Mouse (Mus musculus): ENCODE results near the gene Rexo1. TPM values are rescaled to one million over a fixed set of nuclear protein-coding genes. Genes with fewer than 3 reads are reported as not detected.

Gene Rexo1
- polyA plus RNA-seq, 1 experiment from 2014 or later, result 25.8 TPM

DNA sequence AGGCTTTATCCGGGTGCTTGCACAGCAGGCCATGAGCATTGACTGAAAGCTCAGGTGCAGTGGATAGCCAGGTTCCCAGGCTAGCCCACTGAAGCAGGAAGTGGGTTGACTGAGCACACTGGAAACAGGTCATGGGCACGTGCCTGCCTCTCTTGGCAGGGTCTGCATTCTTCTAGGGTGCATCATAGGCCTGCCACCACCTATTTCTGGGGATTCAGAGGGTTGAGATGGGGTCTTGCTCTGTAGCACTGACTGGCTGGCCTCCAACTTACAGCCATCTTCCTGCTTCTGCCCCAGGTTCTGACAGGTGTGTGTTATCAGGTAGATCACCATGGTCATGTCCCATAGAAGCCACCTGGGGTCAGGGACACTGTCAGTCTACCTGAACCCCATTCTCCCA is 43.6 kb upstream of the Rexo1 start:
- H3K4me1 ChIP-seq (ENCODE audit: control insufficient read depth, insufficient read depth, low read depth, low read length), result peaks cover 17% of the 10 kb centered on the region
- H3K9me3 ChIP-seq (ENCODE audit: control insufficient read depth, low read length), result no peaks in the 10 kb centered on the region
- no peaks in the 10 kb centered on the region for H3K27me3 ChIP-seq (replicated peaks; ENCODE audit: control insufficient read depth, insufficient read depth, low read length)
- WGBS, result 83% methylated on average over 2 of the region's 2 CpGs
- no peak overlapping the region for H3K27ac ChIP-seq (ENCODE audit: low read depth, low read length)
- ATAC-seq, result no peak
- no peak overlapping the region for H3K4me3 ChIP-seq (ENCODE audit: low read length)
- no peak overlapping the region for H3K4me2 ChIP-seq (ENCODE audit: low read length)
- H3K36me3 ChIP-seq (ENCODE audit: control insufficient read depth, insufficient read depth, low read length), result peaks cover 28% of the 10 kb centered on the region
- no peak overlapping the region for H3K9ac ChIP-seq (ENCODE audit: low read depth, low read length)

DNA sequence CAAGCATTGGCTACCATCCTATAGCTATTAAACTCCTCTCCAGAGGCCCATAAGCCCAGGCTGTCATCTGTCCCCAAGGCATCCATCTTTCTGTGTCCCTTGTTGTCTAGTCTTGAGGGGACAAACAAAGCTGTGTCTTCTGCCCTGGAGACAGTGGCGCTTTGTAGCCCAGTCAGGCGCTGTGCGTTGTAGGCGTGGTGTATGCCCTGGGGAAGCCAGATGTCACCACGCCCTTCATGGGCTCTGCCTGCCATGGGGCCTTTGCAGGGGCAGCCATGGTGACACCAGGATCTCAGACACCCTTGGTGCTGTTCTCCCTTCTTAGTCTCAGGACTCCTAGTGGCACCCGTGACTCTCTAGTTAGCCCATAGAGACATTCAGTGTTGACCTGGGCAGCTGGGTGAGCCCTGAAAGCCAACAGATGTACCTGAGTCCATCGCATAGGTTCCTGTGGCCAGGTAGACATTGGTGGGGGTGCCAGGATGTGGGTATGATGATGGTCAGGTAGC is 42.7 kb upstream of the Rexo1 start:
- Histone ChIP-seq H3K9ac (ENCODE audit: low read depth, low read length) (no peak overlapping the region), H3K4me1 (ENCODE audit: control insufficient read depth, insufficient read depth, low read depth, low read length) (peaks cover 17% of the 10 kb centered on the region), H3K27ac (ENCODE audit: low read depth, low read length) (no peak overlapping the region; the same call in 1 of the 2 replicates), H3K9me3 (ENCODE audit: control insufficient read depth, low read length) (no peaks in the 10 kb centered on the region), H3K4me3 (ENCODE audit: low read length) (peak overlapping the region; percentile 73), H3K4me2 (ENCODE audit: low read length) (peak overlapping the region; percentile 96), H3K36me3 (ENCODE audit: control insufficient read depth, insufficient read depth, low read length) (peaks cover 19% of the 10 kb centered on the region), H3K27me3 (replicated peaks; ENCODE audit: control insufficient read depth, insufficient read depth, low read length) (no peaks in the 10 kb centered on the region)
- WGBS, result 82% methylated on average over 7 of the region's 7 CpGs
- ATAC-seq, result no peak

DNA sequence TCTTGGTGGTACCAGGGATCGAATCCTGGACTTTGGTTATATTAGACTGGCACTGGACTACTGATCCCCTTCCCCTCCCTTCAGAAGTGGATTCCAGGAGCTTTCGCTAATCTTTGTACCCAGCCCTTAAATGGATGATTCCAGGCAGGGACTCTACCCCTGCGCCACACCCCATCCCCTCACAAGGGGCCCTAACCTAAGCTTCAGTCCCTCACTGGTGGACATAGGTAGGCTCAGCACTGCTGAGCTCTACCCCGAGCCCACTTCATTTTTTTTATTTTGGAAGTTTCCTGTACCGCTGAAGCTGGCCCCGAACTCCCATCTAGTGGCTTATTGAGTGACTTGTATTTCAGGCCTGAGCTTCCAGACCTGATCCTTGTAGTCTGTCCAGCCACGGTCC is 42.0 kb upstream of the Rexo1 start:
- Histone ChIP-seq H3K27me3 (replicated peaks; ENCODE audit: control insufficient read depth, insufficient read depth, low read length) (no peaks in the 10 kb centered on the region), H3K9me3 (ENCODE audit: control insufficient read depth, low read length) (no peaks in the 10 kb centered on the region), H3K36me3 (ENCODE audit: control insufficient read depth, insufficient read depth, low read length) (peaks cover 15% of the 10 kb centered on the region), H3K9ac (ENCODE audit: low read depth, low read length) (peak overlapping the region; percentile 81), H3K4me3 (ENCODE audit: low read length) (peak overlapping the region; percentile 73), H3K4me1 (ENCODE audit: control insufficient read depth, insufficient read depth, low read depth, low read length) (peaks cover 17% of the 10 kb centered on the region), H3K27ac (ENCODE audit: low read depth, low read length) (peak overlapping the region; percentile 94), H3K4me2 (ENCODE audit: low read length) (peak overlapping the region; percentile 96)
- 33% methylated on average over 7 of the region's 7 CpGs for WGBS
- no peak; the same call in 1 of the 2 replicates for ATAC-seq

DNA sequence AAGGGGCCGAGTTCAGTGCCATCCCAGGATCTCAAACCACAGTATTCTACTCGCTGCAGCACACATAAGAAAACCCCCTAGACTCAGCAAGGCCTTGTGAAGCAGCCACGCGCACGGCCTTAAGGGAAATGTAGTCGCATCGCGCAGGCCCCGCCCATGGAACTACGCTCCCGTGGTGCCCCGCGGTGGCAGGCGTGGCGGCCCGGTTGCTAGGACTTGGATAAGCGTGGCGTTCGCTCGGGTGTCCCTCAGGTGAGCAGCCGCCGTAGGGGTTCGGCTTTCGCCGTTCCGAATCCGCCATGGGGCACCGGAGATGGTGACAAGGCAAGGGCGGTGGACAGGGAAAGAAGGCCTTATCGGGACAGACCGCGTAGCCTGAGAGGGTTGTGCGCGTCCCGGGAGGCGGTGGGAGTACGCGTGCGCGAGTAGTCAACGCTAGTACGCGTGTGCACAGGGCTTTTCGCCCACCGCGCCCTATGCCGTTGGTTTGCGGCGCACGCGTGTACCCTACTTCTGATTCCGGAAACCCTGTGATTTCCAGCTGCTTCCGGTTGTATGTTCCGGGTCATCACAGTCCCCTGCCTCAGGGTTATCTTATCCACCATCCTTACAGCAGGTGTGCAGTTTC is 41.5 kb upstream of the Rexo1 start, which contains the start of the genes Scamp4 and Adat3:
Gene Scamp4, plus strand, starts transcription at position 175 of the 628 bp plus-strand sequence.
Gene Adat3, plus strand, starts transcription at position 183 of the 628 bp plus-strand sequence.
- peak within 1 kb of the TSS; percentile 94 for H3K27ac ChIP-seq (ENCODE audit: low read depth, low read length)
- H3K9ac ChIP-seq (ENCODE audit: low read depth, low read length), result peak within 1 kb of the TSS; percentile 81
- peak within 1 kb of the TSS; percentile 73 for H3K4me3 ChIP-seq (ENCODE audit: low read length)
- ATAC-seq, result peak; percentile 98
- H3K27me3 ChIP-seq (replicated peaks; ENCODE audit: control insufficient read depth, insufficient read depth, low read length), result no peaks in the 10 kb centered on the region
- no peaks in the 10 kb centered on the region for H3K9me3 ChIP-seq (ENCODE audit: control insufficient read depth, low read length)
- peak within 1 kb of the TSS; percentile 96 for H3K4me2 ChIP-seq (ENCODE audit: low read length)
- peaks cover 17% of the 10 kb centered on the region for H3K4me1 ChIP-seq (ENCODE audit: control insufficient read depth, insufficient read depth, low read depth, low read length)
- WGBS, result under 1% methylated on average over 54 of the region's 54 CpGs
- H3K36me3 ChIP-seq (ENCODE audit: control insufficient read depth, insufficient read depth, low read length), result peaks cover 15% of the 10 kb centered on the region

DNA sequence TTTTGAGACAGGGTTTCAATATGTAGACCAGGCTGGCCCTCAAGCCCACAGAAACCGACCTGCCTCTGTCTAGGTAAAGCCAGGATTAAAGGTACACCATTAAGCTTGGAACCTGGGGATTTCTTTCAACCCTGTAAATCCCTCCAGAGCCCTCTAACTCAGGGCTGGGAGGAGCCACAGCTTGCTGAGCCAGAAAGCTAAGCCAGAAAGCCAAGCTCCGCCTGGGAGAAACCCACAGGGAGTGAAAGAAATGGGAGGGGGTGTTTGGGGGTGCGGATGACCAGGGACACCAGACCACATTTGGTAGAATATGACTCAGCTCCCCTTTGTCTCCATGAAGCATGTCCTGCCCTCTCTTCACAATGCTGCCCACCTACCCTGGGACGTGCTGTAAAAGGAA is 35.0 kb upstream of the Rexo1 start:
- no peaks in the 10 kb centered on the region for H3K4me1 ChIP-seq (ENCODE audit: control insufficient read depth, insufficient read depth, low read depth, low read length)
- ATAC-seq, result no peak
- H3K27ac ChIP-seq (ENCODE audit: low read depth, low read length), result no peak overlapping the region
- H3K27me3 ChIP-seq (replicated peaks; ENCODE audit: control insufficient read depth, insufficient read depth, low read length), result no peaks in the 10 kb centered on the region
- no peaks in the 10 kb centered on the region for H3K9me3 ChIP-seq (ENCODE audit: control insufficient read depth, low read length)
- no peak overlapping the region for H3K9ac ChIP-seq (ENCODE audit: low read depth, low read length)
- WGBS, result 45% methylated on average over 4 of the region's 4 CpGs
- H3K4me2 ChIP-seq (ENCODE audit: low read length), result no peak overlapping the region
- H3K36me3 ChIP-seq (ENCODE audit: control insufficient read depth, insufficient read depth, low read length), result no peaks in the 10 kb centered on the region
- no peak overlapping the region for H3K4me3 ChIP-seq (ENCODE audit: low read length)

DNA sequence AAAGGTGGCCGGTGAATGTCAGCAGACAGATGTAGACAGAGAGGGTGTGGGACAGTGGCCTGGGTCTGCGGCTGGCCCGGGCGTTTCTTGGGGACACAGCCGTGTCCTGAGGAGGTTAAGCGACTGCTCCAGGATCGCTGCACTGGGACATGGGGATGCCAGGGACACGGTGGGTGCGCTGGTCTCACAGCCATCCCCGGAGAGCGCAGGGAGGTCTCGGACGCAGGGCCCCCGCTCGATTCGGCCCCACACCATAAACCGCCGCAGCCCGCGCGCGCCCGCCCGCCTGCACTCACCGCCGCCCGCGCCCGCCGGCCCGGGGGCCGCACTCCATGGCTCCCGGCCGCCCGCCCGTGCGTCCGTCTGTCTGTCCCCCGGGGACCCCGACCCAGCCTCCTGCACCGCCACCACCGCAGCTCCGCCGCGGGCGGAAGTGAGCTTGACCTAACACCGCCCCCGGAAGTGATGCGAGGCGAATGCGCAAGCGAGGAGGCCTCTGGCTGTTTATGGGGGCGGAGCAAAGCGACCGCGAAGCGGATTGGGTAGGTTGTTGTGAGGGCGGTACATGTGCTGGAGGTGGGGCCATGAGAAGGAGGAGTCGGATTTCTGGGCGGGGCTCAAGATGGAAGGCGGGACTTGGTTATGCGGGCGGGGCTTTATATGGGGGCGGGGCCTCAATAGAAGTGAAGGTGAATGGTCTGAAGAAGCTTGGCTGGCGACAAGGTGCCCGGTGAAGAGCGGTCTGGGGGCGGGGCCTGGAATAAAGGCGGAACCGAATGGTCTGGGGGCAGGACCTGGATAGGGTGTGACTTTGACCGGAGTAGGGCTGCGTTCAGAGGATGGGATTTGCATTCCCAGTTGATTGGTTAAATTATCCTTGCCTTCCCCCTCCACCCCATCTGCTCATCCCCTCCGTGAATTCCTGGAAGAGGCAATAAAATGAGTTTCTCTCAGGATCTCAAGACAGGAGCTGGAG is 28.8 kb upstream of the Rexo1 start, which contains the start of gene Abhd17a:
Gene Abhd17a, minus strand, starts transcription at position 463 of the 976 bp plus-strand sequence.
- Histone ChIP-seq H3K27ac (ENCODE audit: low read depth, low read length) (peak within 1 kb of the TSS; percentile 75), H3K9me3 (ENCODE audit: control insufficient read depth, low read length) (no peaks in the 10 kb centered on the region), H3K27me3 (replicated peaks; ENCODE audit: control insufficient read depth, insufficient read depth, low read length) (no peaks in the 10 kb centered on the region), H3K4me1 (ENCODE audit: control insufficient read depth, insufficient read depth, low read depth, low read length) (peaks cover 21% of the 10 kb centered on the region), H3K36me3 (ENCODE audit: control insufficient read depth, insufficient read depth, low read length) (no peaks in the 10 kb centered on the region), H3K4me3 (ENCODE audit: low read length) (peak within 1 kb of the TSS; percentile 92), H3K4me2 (ENCODE audit: low read length) (peak within 1 kb of the TSS; percentile 94), H3K9ac (ENCODE audit: low read depth, low read length) (peak within 1 kb of the TSS; percentile 92)
- ATAC-seq, result peak; percentile 96
- WGBS, result 0% methylated on average over 66 of the region's 73 CpGs

DNA sequence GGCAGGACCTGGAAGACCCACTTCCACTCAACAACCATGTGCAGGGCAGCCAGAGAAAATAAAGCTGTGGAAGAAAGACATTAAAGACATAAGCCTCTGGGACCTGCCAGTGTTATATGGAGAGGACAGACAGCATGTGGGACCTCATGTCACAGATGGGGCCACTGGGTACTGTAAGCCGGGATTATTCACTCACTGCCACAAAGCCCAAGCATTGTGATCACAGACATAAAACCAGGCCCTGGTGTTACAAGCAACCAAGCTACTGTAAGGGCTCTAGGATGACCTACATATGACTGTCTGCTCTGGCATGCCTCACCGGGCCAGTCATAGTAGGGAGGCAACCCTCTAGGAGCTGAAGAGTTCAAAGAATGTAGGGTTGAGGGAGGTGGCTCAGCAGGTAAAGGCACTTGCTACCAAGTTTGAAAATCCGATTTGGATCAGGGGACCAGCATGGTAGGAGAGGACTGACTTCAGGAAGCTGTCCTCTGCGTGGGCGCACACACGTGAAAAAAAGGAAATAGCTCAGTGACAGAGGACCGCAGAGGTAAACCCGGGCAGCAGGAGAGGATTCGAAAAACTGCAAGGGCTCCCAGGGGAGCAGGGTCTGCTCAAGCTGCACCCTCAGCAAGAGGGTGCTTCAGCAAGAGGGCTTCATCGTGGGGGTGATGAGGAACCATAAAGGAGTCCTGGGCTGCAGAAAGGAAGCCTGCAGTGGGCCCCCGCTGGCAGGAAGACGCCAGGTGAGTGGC is 27.9 kb upstream of the Rexo1 start:
- Histone ChIP-seq H3K4me2 (ENCODE audit: low read length) (peak overlapping the region; percentile 94), H3K4me3 (ENCODE audit: low read length) (peak overlapping the region; percentile 92), H3K27me3 (replicated peaks; ENCODE audit: control insufficient read depth, insufficient read depth, low read length) (no peaks in the 10 kb centered on the region), H3K9me3 (ENCODE audit: control insufficient read depth, low read length) (no peaks in the 10 kb centered on the region), H3K4me1 (ENCODE audit: control insufficient read depth, insufficient read depth, low read depth, low read length) (peaks cover 21% of the 10 kb centered on the region), H3K36me3 (ENCODE audit: control insufficient read depth, insufficient read depth, low read length) (no peaks in the 10 kb centered on the region), H3K27ac (ENCODE audit: low read depth, low read length) (peak overlapping the region; percentile 75), H3K9ac (ENCODE audit: low read depth, low read length) (peak overlapping the region; percentile 92)
- no peak for ATAC-seq
- WGBS, result 20% methylated on average over 12 of the region's 12 CpGs

DNA sequence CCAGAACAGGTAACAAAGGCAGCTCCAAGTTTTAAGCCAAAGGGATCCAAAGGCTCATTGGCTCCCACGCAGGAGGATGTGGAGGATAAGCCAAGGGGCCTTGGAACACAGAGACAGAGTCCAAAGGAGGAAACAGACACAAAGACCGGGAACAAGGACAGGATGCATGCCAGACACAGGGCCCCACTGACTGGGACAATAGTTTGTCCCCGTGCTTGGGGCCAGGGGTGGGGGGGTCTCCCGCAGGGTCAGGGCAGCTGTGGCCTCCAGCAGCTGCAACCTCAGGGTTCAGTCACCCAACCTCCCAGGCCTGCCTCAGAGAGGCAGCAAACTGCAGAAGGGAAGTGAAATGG is 25.9 kb upstream of the Rexo1 start:
- Histone ChIP-seq H3K4me1 (ENCODE audit: control insufficient read depth, insufficient read depth, low read depth, low read length) (peaks cover 21% of the 10 kb centered on the region), H3K9me3 (ENCODE audit: control insufficient read depth, low read length) (no peaks in the 10 kb centered on the region), H3K9ac (ENCODE audit: low read depth, low read length) (no peak overlapping the region), H3K4me2 (ENCODE audit: low read length) (no peak overlapping the region), H3K36me3 (ENCODE audit: control insufficient read depth, insufficient read depth, low read length) (peaks cover 5% of the 10 kb centered on the region), H3K4me3 (ENCODE audit: low read length) (no peak overlapping the region), H3K27me3 (replicated peaks; ENCODE audit: control insufficient read depth, insufficient read depth, low read length) (no peaks in the 10 kb centered on the region), H3K27ac (ENCODE audit: low read depth, low read length) (no peak overlapping the region)
- WGBS, result 33% methylated on average over 4 of the region's 4 CpGs
- ATAC-seq, result no peak
